Mouse (Mus musculus): ENCODE measurements around the gene Rnf225.
"Not testable (repeated sequence)": the region's sequence is repeated elsewhere in the genome, so short reads cannot be mapped to it uniquely, and the experiment has no call there.

Rnf225 gene

GRCm38 (mm10) chr7:12927191-12927680 is at the start of gene Rnf225:
Rnf225 (plus strand) TSS chr7:12927416.
- no peak for DNase-seq

- no peak for DNase-seq
These were observed 47.2 kb upstream of the Rnf225 start for GRCm38 (mm10) chr7:12880036-12880435.

- not testable (repeated sequence) for DNase-seq
These were observed 46.7 kb upstream of the Rnf225 start for GRCm38 (mm10) chr7:12880497-12880896.

- DNase-seq = peak; percentile 90
These were observed 46.1 kb upstream of the Rnf225 start, which contains the start of gene Zfp128 for GRCm38 (mm10) chr7:12880911-12881660. Zfp128 (plus strand) TSS chr7:12881177.

DNA sequence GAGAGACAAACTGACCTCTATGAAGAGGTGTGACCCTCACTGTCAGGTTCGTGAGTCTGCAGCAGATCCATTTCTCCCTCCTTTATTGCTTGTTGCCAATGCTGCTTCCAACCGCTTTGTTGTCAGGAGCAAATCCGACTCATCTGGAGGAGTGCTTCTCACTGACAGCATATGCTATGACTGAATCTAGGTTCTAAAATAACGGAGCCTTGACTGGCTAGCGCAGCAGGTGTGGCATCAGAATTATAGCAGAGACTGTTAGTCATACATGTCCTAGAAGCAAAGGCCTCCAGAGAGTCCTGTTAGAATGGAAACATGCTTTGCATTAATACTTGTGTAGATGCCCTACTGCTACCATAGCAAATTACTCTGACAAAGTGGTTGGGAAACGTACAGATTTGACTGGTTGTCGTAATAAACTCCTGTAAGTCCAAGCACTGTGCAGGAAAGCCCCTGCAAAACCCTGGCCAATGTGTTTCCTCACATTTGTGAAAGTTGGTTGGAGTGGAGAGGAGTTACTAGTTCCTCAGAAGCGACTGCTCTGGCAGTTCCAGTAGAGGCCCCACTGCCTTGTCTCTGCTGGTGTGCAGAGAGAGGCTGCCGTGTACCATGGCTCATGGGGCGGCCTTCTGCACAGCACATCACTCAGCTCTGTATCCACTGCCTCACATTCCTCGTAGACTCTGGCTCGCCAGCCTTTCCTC is 40.5 kb upstream of the Rnf225 start:
- DNase-seq = no peak

- DNase-seq = no peak
These were observed 39.6 kb upstream of the Rnf225 start for GRCm38 (mm10) chr7:12887585-12887984.

- DNase-seq = no peak
These were observed 36.3 kb upstream of the Rnf225 start for GRCm38 (mm10) chr7:12890928-12891327.

GRCm38 (mm10) chr7:12891334-12891733 is 35.9 kb upstream of the Rnf225 start:
- no peak for DNase-seq

GRCm38 (mm10) chr7:12897655-12898410 is 29.4 kb upstream of the Rnf225 start, which contains the start of gene Zscan22:
Zscan22 (plus strand) TSS chr7:12897815.
- DNase-seq = peak; percentile 79

DNA sequence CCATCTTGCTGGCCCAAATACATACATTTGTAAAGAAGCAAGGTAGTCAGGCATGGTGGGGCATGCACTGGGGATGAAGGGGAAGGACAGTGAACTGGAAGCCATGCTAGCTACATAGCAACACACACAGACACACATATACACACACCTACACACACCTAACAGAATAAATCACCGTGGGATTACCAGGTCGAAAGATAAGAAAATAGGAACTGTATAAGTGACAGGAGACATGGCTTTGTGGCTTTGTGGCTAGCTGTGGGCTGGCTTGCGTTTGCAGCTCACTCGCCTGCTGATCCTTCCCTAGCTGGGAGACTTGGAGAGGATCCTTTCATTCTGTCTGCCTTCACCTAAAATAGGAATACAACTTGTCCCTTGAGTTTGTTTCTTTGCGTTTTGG is 25.7 kb upstream of the Rnf225 start:
- no peak for DNase-seq

DNA sequence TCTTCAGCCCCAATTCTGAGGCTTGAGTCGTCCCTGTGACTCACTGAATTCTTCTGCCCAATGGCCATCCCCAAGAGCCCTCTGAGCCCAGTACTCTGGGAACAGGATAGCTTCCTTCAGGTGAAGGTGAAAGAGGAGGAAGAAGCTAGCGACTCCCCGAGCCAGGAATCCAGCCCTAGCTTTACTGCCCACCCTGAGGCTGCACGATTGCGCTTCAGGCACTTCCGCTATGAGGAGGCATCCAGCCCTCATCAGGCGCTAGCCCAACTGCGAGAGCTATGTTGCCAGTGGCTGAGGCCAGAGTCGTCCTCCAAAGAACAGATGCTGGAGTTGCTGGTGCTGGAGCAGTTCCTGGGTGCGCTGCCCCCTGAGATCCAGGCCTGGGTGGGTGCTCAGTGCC is 23.6 kb upstream of the Rnf225 start:
- DNase-seq = peak; percentile 39

- DNase-seq = no peak
These were observed 22.1 kb upstream of the Rnf225 start for GRCm38 (mm10) chr7:12905146-12905545.

GRCm38 (mm10) chr7:12909498-12909962 is 17.7 kb upstream of the Rnf225 start:
- DNase-seq = peak; percentile 91

- DNase-seq = peak; percentile 73
These were observed 17.0 kb upstream of the Rnf225 start for GRCm38 (mm10) chr7:12910181-12910668.

- DNase-seq = peak; percentile 9
These were observed 13.7 kb upstream of the Rnf225 start for GRCm38 (mm10) chr7:12913556-12913955.

DNA sequence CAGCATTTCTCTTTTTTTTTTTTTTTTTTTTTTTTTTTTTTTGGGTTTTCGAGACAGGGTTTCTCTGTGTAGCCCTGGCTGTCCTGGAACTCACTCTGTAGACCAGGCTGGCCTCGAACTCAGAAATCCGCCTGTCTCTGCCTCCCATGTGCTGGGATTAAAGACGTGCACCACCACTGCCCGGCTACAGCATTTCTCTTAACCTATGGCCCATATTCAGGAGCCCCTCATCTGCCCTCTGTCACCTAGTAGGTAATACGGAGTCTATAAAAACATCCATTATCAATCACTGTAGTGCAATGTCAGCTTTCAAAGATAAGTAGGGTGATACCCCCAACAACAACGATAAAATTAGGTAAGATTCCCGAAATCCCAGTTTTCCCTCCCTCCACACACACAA is 6.7 kb upstream of the Rnf225 start:
- DNase-seq = not testable (repeated sequence)

- DNase-seq = no peak
These were observed 5.9 kb upstream of the Rnf225 start for GRCm38 (mm10) chr7:12921318-12921704.

- peak; percentile 98 for DNase-seq
These were observed 5.3 kb upstream of the Rnf225 start, which contains the start of gene Rps5 for GRCm38 (mm10) chr7:12921705-12922465. Rps5 (plus strand) TSS chr7:12922290.

DNA sequence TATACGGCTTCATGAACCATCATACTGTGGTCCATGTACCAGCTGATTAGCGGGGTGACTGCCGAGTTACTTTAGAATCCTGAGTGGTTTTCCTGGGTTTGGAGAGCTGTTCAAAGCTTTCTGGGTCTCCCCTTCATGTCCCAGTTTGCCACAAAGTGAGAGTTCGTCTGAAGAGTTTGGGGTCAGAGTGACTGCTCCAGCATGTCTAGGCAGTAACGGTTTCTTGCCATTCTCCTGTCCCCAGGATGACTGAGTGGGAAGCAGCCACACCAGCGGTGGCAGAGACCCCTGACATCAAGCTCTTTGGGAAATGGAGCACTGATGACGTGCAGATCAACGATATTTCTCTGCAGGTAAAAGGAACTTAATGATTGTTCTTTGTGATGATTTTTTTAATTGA is 4.5 kb upstream of the Rnf225 start:
- no peak for DNase-seq

DNA sequence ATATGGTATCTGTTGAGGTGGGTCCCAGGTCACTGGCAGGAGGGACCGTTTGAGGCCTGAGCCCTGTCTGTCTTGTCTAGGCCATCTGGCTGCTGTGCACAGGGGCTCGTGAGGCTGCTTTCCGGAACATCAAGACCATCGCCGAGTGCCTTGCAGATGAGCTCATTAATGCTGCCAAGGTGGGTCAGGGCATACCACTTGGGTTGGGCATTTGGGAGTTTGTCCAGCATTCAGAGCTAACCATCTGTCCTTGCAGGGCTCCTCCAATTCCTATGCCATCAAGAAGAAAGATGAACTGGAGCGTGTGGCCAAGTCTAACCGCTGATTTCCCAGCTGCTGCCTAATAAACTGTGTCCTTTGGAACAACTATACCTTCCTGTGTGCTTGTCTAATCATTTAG is 900 bp upstream of the Rnf225 start:
- DNase-seq = no peak

DNA sequence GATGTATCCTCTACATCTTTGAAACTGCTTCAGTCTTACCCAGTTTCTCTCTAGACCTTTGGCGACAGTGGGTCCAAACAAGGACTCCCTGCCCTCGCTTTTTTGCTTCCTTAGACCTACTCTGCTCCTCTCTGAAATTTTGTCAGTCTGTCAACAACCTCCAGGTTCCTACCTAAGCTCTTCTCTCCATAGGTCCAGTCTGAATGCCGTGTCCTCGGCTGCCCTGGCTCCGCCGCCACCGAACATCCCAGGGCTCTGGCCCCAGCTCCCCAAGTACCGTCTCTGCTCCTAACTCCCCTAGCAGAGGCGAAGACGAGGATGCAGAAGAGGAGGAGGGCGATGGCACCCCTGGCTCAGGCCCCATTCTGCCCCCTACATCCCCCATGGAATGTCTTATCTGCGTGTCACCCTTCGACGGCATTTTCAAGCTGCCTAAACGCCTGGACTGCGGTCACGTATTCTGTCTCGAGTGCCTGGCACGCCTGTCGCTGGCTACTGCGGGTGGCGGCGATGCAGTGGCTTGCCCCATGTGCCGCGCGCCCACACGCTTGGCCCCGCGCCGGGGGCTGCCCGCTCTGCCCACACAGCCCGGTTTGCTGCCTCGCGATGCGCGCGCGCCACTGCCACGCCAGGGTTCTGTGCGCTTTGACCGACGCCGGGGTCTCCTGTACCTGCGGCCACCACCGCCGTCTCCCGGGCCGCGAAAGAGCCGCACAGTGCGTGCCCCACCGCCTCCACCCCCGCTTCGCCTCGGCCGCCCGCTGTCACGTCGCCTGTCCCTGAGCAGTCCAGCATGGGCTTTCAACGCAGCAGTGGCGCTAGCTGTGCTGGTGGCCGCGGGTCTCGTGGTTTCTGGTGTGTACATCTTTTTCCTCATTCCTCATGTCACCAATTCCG is 725 bp downstream of the Rnf225 start:
- DNase-seq = no peak

Measured in thymus, postnatal 25 days (tissue).